Mouse (Mus musculus) liver, postnatal 0 days (tissue): Measurements from ENCODE around the gene Lysmd3. TPM values are rescaled to one million over a fixed set of nuclear protein-coding genes. Genes with fewer than 3 reads are reported as not detected.
"Not testable (repeated sequence)": the region's sequence is repeated elsewhere in the genome, so short reads cannot be mapped to it uniquely, and the experiment has no call there.

Experiments used
- ATAC-seq: fragments of 200-750 bp; cut with Nextera tagmentation; 2 replicates; pipeline ENCODE4 v1.8.0; 2017; ENCODE audit warnings: mild to moderate bottlenecking, moderate library complexity
- DNase-seq: peaks from one replicate; pipeline ENCODE4 v3.0.0-alpha.2; 2016
- H3K27ac ChIP-seq: fragments of 300-500 bp; sonication (generic); 2 replicates; pipeline ENCODE4 v1.5.1; 2014; ENCODE audit warnings: antibody characterized with exemption, moderate library complexity, mild to moderate bottlenecking, low read depth
- H3K27me3 ChIP-seq: fragments of 300-500 bp; sonication (generic); 2 replicates; pipeline ENCODE4 v1.6.1; 2014; ENCODE audit warnings: low read length, control low read depth, mixed read lengths; ENCODE audit not compliant: insufficient read depth
- H3K36me3 ChIP-seq: fragments of 300-500 bp; sonication (generic); replicated peaks from 2 replicates; pipeline ENCODE4 v1.6.1; 2014; ENCODE audit warnings: mild to moderate bottlenecking, control low read depth, low read length, moderate library complexity, mixed read lengths; ENCODE audit not compliant: insufficient read depth
- H3K4me1 ChIP-seq: fragments of 300-500 bp; sonication (generic); 2 replicates; pipeline ENCODE4 v1.6.1; 2014; ENCODE audit warnings: antibody characterized with exemption, mild to moderate bottlenecking, control low read depth; ENCODE audit not compliant: insufficient read depth
- H3K4me2 ChIP-seq: fragments of 300-500 bp; sonication (generic); 2 replicates; pipeline ENCODE4 v1.6.1; 2014; ENCODE audit warnings: low read depth, mild to moderate bottlenecking, low read length, moderate library complexity, mixed read lengths
- H3K4me3 ChIP-seq: fragments of 300-500 bp; sonication (generic); 2 replicates; pipeline ENCODE4 v1.5.1; 2014; ENCODE audit warnings: low read depth, low read length
- H3K9ac ChIP-seq: fragments of 300-500 bp; sonication (generic); replicated peaks from 2 replicates; pipeline ENCODE4 v1.6.1; 2014; ENCODE audit warnings: mild to moderate bottlenecking, moderate library complexity
- H3K9me3 ChIP-seq: fragments of 300-500 bp; sonication (generic); 2 replicates; pipeline ENCODE4 v1.6.1; 2016; ENCODE audit warnings: mild to moderate bottlenecking, control low read depth, low read length, mixed read lengths
- CTCF ChIP-seq: sonication (generic); IDR thresholded peaks from 2 replicates; pipeline ENCODE4 v1.5.1; 2016; ENCODE audit warnings: antibody characterized with exemption, low read depth
- EP300 ChIP-seq: IDR thresholded peaks from 2 replicates; pipeline ENCODE4 v1.6.1; 2016; ENCODE audit warnings: antibody characterized with exemption, low read depth, mild to moderate bottlenecking
- WGBS: fragments of 180-500 bp; shearing (Covaris S2); extraction: QIAGEN DNeasy Blood & Tissue Kit; methylation state at CpG from one replicate; pipeline ENCODE4 v1.1.7; 2014; ENCODE audit not compliant: insufficient replicate concordance; 5-methylcytosine and 5-hydroxymethylcytosine counted together
- polyA plus RNA-seq: library from polyadenylated mRNA; unstranded; fragments of >200 nt; fragmentation: Nextera tagmentation; extraction: Ambion mirVana; gene quantifications from 2 replicates; pipeline ENCODE4 v1.2.1, GENCODE M21; 2015

Lysmd3 gene
- 10.2 and 11.8 TPM in 2 replicates for polyA plus RNA-seq

GRCm38 (mm10) chr13:81657351-81658052 lies at the start of gene Lysmd3:
Gene Lysmd3 (plus strand): TSS chr13:81657663.
- peak; percentile 96 for DNase-seq
- H3K4me1 ChIP-seq, result peaks cover 22% of the 10 kb centered on the region
- TF ChIP-seq CTCF (no peak), EP300 (no peak)
- WGBS, result 3% methylated on average over 67 of the region's 73 CpGs
- H3K36me3 ChIP-seq, result no peaks in the 10 kb centered on the region
- peak within 1 kb of the TSS; percentile 66 for H3K4me2 ChIP-seq
- peak within 1 kb of the TSS; percentile 90 for H3K4me3 ChIP-seq
- peak within 1 kb of the TSS; percentile 88 for H3K9ac ChIP-seq
- peaks cover 4% of the 10 kb centered on the region for H3K9me3 ChIP-seq
- peak within 1 kb of the TSS; percentile 95 for H3K27ac ChIP-seq
- no peaks in the 10 kb centered on the region for H3K27me3 ChIP-seq
- peak; percentile 99 for ATAC-seq

DNA sequence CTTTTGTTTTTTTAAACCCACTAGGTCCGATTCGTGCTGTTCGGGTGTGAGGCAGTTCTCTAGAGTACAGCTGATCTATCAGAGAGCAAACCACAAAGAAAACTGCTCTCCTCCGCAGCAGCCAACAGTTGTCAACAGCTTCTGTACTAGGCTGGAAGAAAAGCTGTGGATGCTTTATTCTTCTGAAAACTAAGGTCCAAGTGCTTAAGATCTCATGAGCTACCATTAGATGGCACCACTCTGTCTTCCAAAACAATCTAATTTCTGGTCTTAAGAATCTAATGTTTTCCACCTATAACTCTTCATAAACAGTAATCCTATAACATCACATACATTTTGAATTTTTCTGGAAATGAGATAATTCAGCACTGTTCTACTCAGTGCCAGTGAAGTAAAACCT lies 47.1 kb upstream of the Lysmd3 start:
- 80% methylated on average over 4 of the region's 4 CpGs for WGBS
- no peak overlapping the region for H3K4me3 ChIP-seq
- no peaks in the 10 kb centered on the region for H3K9me3 ChIP-seq
- H3K27ac ChIP-seq, result no peak overlapping the region
- H3K4me2 ChIP-seq, result no peak overlapping the region
- no peaks in the 10 kb centered on the region for H3K4me1 ChIP-seq
- H3K27me3 ChIP-seq, result no peaks in the 10 kb centered on the region
- H3K36me3 ChIP-seq, result no peaks in the 10 kb centered on the region
- DNase-seq (no peak), ATAC-seq (no peak)
- no peak for TF ChIP-seq EP300
- H3K9ac ChIP-seq, result no peak overlapping the region

- H3K4me2 ChIP-seq, H3K27me3 ChIP-seq, H3K9ac ChIP-seq, DNase-seq, H3K36me3 ChIP-seq, H3K9me3 ChIP-seq, H3K4me1 ChIP-seq, H3K4me3 ChIP-seq, ATAC-seq, H3K27ac ChIP-seq: not testable (repeated sequence)
- WGBS, result 72% methylated on average over 1 of the region's 1 CpGs
Measured at GRCm38 (mm10) chr13:81627861-81628260, 29.6 kb upstream of the Lysmd3 start.

DNA sequence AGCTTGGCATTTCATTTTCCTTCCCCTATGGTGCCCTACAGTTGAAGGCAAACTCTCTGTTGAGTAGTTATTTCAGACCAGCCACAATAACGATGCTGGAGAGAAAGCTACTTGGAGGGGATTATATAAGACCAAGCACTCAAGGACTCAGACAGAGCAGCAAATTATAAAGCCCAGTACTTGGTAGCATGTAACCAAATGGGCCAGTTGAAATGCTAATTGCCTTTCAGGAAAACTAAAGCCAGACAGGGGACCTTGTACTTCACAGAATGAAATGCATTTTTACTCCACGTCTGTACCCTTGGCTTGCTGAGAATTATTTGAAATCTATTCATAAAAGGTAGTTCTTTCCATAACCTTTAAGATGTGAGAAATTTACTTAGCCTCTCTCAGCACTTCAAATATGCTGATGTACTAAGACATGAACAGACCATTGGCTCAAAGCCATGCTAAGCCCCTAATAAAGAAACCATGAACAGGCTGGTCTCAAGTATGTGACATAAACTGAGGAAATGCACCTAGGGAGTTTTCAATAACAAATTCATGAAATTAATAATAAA lies 28.8 kb upstream of the Lysmd3 start:
- H3K27me3 ChIP-seq, result peaks cover 17% of the 10 kb centered on the region
- H3K4me3 ChIP-seq, result no peak overlapping the region
- no peak overlapping the region for H3K9ac ChIP-seq
- ATAC-seq (no peak), DNase-seq (no peak)
- H3K9me3 ChIP-seq, result no peaks in the 10 kb centered on the region
- H3K27ac ChIP-seq, result no peak overlapping the region
- H3K36me3 ChIP-seq, result no peaks in the 10 kb centered on the region
- no peak overlapping the region for H3K4me2 ChIP-seq
- WGBS, result 55% methylated on average over 2 of the region's 2 CpGs
- H3K4me1 ChIP-seq, result peaks cover 7% of the 10 kb centered on the region; the same call in 1 of the 2 replicates
- TF ChIP-seq EP300 (no peak), CTCF (no peak)

DNA sequence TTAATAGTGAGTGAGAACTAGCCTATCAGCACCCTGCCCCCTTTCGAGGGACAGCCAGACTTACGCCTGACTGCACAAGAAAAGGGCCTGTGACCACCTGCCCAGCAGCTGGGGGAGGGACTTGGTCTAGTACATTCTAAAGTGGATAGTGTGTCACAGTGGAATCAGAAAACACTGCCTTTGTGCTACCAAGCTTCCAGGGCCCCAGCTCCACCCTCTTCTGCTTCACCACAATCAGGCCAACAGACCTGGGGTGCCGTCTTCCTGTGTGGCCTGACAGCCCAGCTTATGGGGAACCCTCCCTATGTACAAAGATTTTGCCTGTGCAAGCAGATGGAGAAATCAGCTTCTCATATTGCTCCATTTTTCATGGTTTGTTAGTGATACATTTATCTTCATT lies 28.1 kb upstream of the Lysmd3 start:
- no peak for DNase-seq

GRCm38 (mm10) chr13:81630566-81630965 lies 26.9 kb upstream of the Lysmd3 start:
- H3K27me3 ChIP-seq, result peaks cover 19% of the 10 kb centered on the region
- H3K9ac ChIP-seq, result no peak overlapping the region
- H3K4me2 ChIP-seq, result no peak overlapping the region
- DNase-seq (no peak), ATAC-seq (no peak)
- H3K4me3 ChIP-seq, result no peak overlapping the region
- peaks cover 7% of the 10 kb centered on the region; the same call in 1 of the 2 replicates for H3K4me1 ChIP-seq
- no peaks in the 10 kb centered on the region for H3K9me3 ChIP-seq
- H3K27ac ChIP-seq, result no peak overlapping the region
- WGBS, result 73% methylated on average over 5 of the region's 5 CpGs
- H3K36me3 ChIP-seq, result no peaks in the 10 kb centered on the region
- TF ChIP-seq EP300 (no peak), CTCF (no peak)

More for the DNA sequence above, 28.1 kb upstream of the Lysmd3 start:
- WGBS, result 62% methylated on average over 3 of the region's 3 CpGs
- Histone ChIP-seq H3K27me3 (peaks cover 19% of the 10 kb centered on the region), H3K4me3 (no peak overlapping the region), H3K27ac (no peak overlapping the region), H3K9ac (no peak overlapping the region), H3K4me2 (no peak overlapping the region), H3K9me3 (no peaks in the 10 kb centered on the region), H3K4me1 (peaks cover 7% of the 10 kb centered on the region; the same call in 1 of the 2 replicates), H3K36me3 (no peaks in the 10 kb centered on the region)
- ATAC-seq, result no peak
- TF ChIP-seq CTCF (no peak), EP300 (no peak)
